Mouse (Mus musculus) heart, embryonic 11.5 days (tissue): ENCODE measurements around the gene Creg2. TPM values are rescaled to one million over a fixed set of nuclear protein-coding genes. Genes with fewer than 3 reads are reported as not detected.
"Not testable (repeated sequence)": the region's sequence is repeated elsewhere in the genome, so short reads cannot be mapped to it uniquely, and the experiment has no call there.

Experiments used
- ATAC-seq: fragments of 200-750 bp; cut with Nextera tagmentation; replicated peaks from 2 replicates; pipeline ENCODE4 v1.8.0; 2017; ENCODE audit warnings: moderate library complexity; ENCODE audit not compliant: insufficient number of reproducible peaks, low FRiP score, low TSS enrichment
- H3K27ac ChIP-seq: fragments of 300-500 bp; sonication (generic); 2 replicates; pipeline ENCODE4 v1.5.1; 2014; ENCODE audit warnings: mild to moderate bottlenecking, low read depth, low read length
- H3K27me3 ChIP-seq: fragments of 300-500 bp; sonication (generic); 2 replicates; pipeline ENCODE4 v1.6.1; 2014; ENCODE audit warnings: mild to moderate bottlenecking, low read length, mixed read lengths; ENCODE audit not compliant: control insufficient read depth, insufficient read depth
- H3K36me3 ChIP-seq: fragments of 300-500 bp; sonication (generic); 2 replicates; pipeline ENCODE4 v1.6.1; 2014; ENCODE audit warnings: mild to moderate bottlenecking, low read length, moderate library complexity, mixed read lengths; ENCODE audit not compliant: control insufficient read depth, insufficient read depth
- H3K4me1 ChIP-seq: fragments of 300-500 bp; sonication (generic); 2 replicates; pipeline ENCODE4 v1.6.1; 2014; ENCODE audit warnings: low read length; ENCODE audit not compliant: control insufficient read depth, insufficient read depth
- H3K4me2 ChIP-seq: fragments of 300-500 bp; sonication (generic); 2 replicates; pipeline ENCODE4 v1.6.1; 2014; ENCODE audit warnings: mild to moderate bottlenecking, moderate library complexity
- H3K4me3 ChIP-seq: fragments of 300-500 bp; sonication (generic); 2 replicates; pipeline ENCODE4 v1.5.1; 2014; ENCODE audit warnings: low read depth, low read length
- H3K9ac ChIP-seq: fragments of 300-500 bp; sonication (generic); 2 replicates; pipeline ENCODE4 v1.6.1; 2014; ENCODE audit warnings: mild to moderate bottlenecking, low read depth, low read length, moderate library complexity
- H3K9me3 ChIP-seq: fragments of 300-500 bp; sonication (generic); replicated peaks from 2 replicates; pipeline ENCODE4 v1.6.1; 2016; ENCODE audit warnings: low read length; ENCODE audit not compliant: control insufficient read depth
- WGBS: fragments of 180-500 bp; shearing (Covaris S2); extraction: QIAGEN DNeasy Blood & Tissue Kit; methylation state at CpG from one replicate; pipeline ENCODE4 v1.1.7; 2014; ENCODE audit not compliant: insufficient replicate concordance; 5-methylcytosine and 5-hydroxymethylcytosine counted together
- polyA plus RNA-seq: library from polyadenylated mRNA; unstranded; fragments of >200 nt; fragmentation: Nextera tagmentation; extraction: Ambion mirVana; gene quantifications from 2 replicates; pipeline ENCODE4 v1.2.1, GENCODE M21; 2014

Gene Creg2
- polyA plus RNA-seq, 1 experiment from 2014 or later: 0.03 TPM

DNA sequence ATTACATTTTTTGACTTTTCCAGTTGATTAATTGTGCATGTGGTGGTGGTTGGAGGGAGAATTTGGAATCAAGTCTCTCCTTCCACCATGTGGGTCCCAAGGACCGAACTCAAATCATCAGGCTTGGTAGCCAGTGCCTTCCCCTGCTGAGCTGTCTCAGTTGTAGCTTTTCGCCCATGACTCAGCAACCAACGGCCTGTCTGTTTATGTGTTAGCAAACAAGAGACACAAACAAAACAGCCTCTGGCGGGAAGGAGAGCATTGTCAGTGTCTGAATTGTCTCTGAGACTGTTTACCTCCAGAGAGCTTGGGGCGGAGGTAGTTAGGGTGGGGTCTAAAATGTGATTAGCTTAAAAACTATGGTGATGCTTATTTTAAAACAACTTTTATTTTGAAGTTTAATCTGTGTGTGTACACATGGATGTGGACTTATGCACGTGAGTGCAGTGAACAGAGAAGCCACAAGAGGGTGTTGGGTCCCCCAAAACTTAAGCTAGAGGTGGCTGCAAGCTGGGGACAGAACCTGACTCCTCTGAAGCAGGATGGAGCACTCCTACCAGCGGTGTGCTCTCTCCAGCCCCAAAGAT, 12.9 kb upstream of the Creg2 start:
- ATAC-seq: no peak
- no peak overlapping the region for H3K27ac ChIP-seq
- H3K27me3 ChIP-seq: 0 out of 2 replicates have a peak, but pooled peaks cover 2% of the 10 kb centered on the region
- no peaks in the 10 kb centered on the region for H3K4me1 ChIP-seq
- H3K4me3 ChIP-seq: no peak overlapping the region
- H3K36me3 ChIP-seq: no peaks in the 10 kb centered on the region
- no peaks in the 10 kb centered on the region for H3K9me3 ChIP-seq
- no peak overlapping the region for H3K4me2 ChIP-seq
- no peak overlapping the region for H3K9ac ChIP-seq
- 80% methylated on average over 7 of the region's 7 CpGs for WGBS

GRCm38 (mm10) chr1:39663050-39663449, 11.8 kb upstream of the Creg2 start:
- Histone ChIP-seq H3K4me3 (no peak overlapping the region), H3K27ac (no peak overlapping the region), H3K9ac (no peak overlapping the region), H3K4me1 (no peaks in the 10 kb centered on the region), H3K36me3 (no peaks in the 10 kb centered on the region), H3K27me3 (0 out of 2 replicates have a peak, but pooled peaks cover 2% of the 10 kb centered on the region), H3K9me3 (peaks cover 2% of the 10 kb centered on the region; the same call in 1 of the 2 replicates), H3K4me2 (no peak overlapping the region)
- ATAC-seq: no peak
- WGBS: 80% methylated on average over 4 of the region's 4 CpGs

- no peak overlapping the region for H3K4me3 ChIP-seq
- 0 out of 2 replicates have a peak, but pooled peaks cover 3% of the 10 kb centered on the region for H3K27me3 ChIP-seq
- H3K4me2 ChIP-seq: no peak overlapping the region
- no peak for ATAC-seq
- H3K9ac ChIP-seq: no peak overlapping the region
- WGBS: 70% methylated on average over 6 of the region's 6 CpGs
- peaks cover 2% of the 10 kb centered on the region; the same call in 1 of the 2 replicates for H3K9me3 ChIP-seq
- H3K36me3 ChIP-seq: no peaks in the 10 kb centered on the region
- no peak overlapping the region for H3K27ac ChIP-seq
- no peaks in the 10 kb centered on the region for H3K4me1 ChIP-seq
Observed at GRCm38 (mm10) chr1:39656976-39657529, 5.8 kb upstream of the Creg2 start.

DNA sequence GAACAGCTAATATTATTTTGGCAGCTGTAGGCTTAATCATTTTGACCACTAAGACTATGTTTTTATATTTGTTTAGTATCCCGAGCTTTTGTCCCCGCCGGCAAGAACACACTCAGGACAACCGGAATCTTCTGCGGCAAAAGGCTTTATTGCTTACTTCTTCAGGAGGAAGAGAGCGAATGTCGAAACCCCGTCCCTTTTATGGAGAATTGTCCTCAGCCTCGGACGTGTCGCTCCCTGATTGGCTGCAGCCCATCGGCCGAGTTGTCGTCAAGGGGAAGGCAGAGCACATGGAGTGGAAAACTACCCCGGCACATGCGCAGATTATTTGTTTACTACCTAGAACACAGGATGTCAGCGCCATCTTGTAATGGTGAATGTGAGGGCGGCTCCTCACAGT, 3.6 kb upstream of the Creg2 start:
- H3K27me3 ChIP-seq: peaks cover 16% of the 10 kb centered on the region
- WGBS: 80% methylated on average over 18 of the region's 18 CpGs
- ATAC-seq, H3K4me3 ChIP-seq, H3K27ac ChIP-seq, H3K4me1 ChIP-seq, H3K4me2 ChIP-seq, H3K36me3 ChIP-seq, H3K9me3 ChIP-seq, H3K9ac ChIP-seq: not testable (repeated sequence)

DNA sequence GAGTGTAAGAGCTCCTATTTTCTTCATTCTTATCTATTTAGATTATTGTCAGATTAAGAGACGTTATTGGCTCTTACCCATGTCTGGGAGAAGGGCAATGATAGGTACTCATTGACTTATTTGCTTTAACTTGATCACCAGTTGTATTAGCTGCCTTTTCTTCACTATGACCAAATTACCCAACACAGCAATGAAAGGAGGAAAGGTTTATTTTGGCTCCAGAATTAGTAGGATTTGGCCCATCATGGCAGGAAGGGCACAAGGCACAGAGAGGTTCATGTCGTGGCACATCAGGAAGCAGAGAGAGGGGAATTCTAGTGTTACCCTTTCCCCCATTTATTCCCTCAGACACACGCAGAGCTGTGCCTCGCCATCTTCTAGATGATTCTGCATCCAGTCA, 1.8 kb upstream of the Creg2 start:
- 76% methylated on average over 4 of the region's 4 CpGs for WGBS
- Histone ChIP-seq H3K4me2 (no peak overlapping the region), H3K27me3 (peaks cover 29% of the 10 kb centered on the region), H3K27ac (no peak overlapping the region), H3K9me3 (no peaks in the 10 kb centered on the region), H3K4me3 (no peak overlapping the region), H3K4me1 (peaks cover 2% of the 10 kb centered on the region; the same call in 1 of the 2 replicates), H3K36me3 (no peaks in the 10 kb centered on the region), H3K9ac (no peak overlapping the region)
- no peak for ATAC-seq

- Histone ChIP-seq H3K4me3 (peak overlapping the region; percentile 59), H3K27ac (no peak overlapping the region), H3K9me3 (no peaks in the 10 kb centered on the region), H3K9ac (peak overlapping the region; percentile 43; the same call in 1 of the 2 replicates), H3K36me3 (no peaks in the 10 kb centered on the region), H3K4me1 (peaks cover 2% of the 10 kb centered on the region; the same call in 1 of the 2 replicates), H3K4me2 (peak overlapping the region; percentile 100), H3K27me3 (peaks cover 29% of the 10 kb centered on the region)
- ATAC-seq: peak; percentile 35; the same call in 1 of the 2 replicates
- WGBS: under 1% methylated on average over 73 of the region's 73 CpGs
Observed at GRCm38 (mm10) chr1:39650435-39651240, 636 bp downstream of the Creg2 start.

DNA sequence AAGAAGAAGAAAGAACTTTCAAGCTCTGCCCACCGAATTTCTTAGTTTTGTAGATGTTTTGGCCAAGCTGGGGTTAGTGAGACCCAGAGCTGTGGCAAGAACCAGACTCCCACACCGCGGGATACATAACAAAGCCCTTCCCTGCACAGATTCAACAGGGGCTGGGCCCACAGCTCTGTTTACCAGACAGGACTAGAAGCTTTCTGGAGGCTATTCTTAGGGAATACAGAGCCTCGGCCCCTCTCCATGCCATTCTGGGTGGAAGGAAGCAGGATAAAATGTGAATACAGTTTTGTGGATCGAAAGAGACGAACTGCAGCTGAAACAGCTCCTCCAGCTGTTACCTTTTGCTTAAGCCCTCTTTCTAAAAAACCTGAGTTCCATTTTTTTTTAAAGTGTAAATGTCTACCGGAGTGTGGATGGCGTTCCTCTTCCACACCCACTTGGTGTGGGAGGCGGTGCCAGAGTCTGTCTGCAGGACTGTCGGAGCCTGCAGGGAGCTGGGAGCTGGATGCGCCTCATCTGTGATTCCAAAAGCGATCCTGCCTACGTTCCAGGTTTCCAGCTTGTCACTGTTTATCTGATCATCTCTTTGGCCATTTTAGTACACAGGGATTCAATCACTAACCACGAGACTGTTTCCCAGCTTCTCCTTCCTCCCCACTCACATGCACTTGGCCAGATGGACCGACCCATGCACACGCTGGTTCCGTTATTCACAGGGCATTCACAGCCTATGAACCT, 1.4 kb downstream of the Creg2 start:
- Histone ChIP-seq H3K36me3 (no peaks in the 10 kb centered on the region), H3K4me1 (peaks cover 2% of the 10 kb centered on the region; the same call in 1 of the 2 replicates), H3K9ac (0 out of 2 replicates have a peak overlapping the region, but pooled peaks have one; percentile 43), H3K27me3 (peaks cover 29% of the 10 kb centered on the region), H3K4me2 (peak overlapping the region; percentile 100), H3K9me3 (no peaks in the 10 kb centered on the region), H3K4me3 (peak overlapping the region; percentile 59), H3K27ac (no peak overlapping the region)
- ATAC-seq: no peak
- WGBS: 17% methylated on average over 17 of the region's 17 CpGs

- no peak for ATAC-seq
- Histone ChIP-seq H3K9ac (no peak overlapping the region), H3K27ac (no peak overlapping the region), H3K4me3 (no peak overlapping the region), H3K4me1 (peaks cover 2% of the 10 kb centered on the region; the same call in 1 of the 2 replicates), H3K4me2 (no peak overlapping the region), H3K36me3 (no peaks in the 10 kb centered on the region), H3K9me3 (no peaks in the 10 kb centered on the region), H3K27me3 (peaks cover 29% of the 10 kb centered on the region)
- WGBS: 85% methylated on average over 7 of the region's 7 CpGs
Observed at GRCm38 (mm10) chr1:39648584-39648983, 2.7 kb downstream of the Creg2 start.
